Mouse (Mus musculus) ES-Bruce4 (cell line): ENCODE measurements at regions not wholly inside any gene's neighbourhood (a gene's known extent, or its start where the extent isn't known, plus 50 kb on each side); places are given as distances from the start of the nearest gene placed in this dataset.

Experiments used
- CTCF ChIP-seq: IDR thresholded peaks from one replicate; pipeline ENCODE4 v1.8.1; 2011; ENCODE audit warnings: low read depth, low read length
- POLR2A ChIP-seq: IDR thresholded peaks from one replicate; pipeline ENCODE4 v1.8.1; 2011; ENCODE audit warnings: low read length; ENCODE audit not compliant: insufficient read depth

DNA sequence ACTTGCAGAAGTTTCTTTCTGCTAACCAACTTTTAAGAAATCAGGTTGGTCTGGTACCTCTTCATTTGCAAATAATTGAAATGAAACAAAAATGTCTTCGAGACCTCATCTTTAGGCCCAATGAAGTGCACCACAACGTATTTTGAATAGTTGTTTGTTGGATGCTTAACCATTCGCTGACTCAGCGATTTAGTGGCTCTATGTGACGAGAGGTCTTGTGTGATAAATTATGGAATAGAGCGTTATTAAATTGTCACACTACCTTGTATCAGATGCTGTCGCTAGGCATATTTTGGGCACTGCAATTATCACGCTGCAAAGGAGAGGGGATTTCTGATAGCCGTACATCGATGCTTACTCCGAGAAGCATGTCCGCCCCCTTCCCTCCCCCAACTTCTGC is 71.8 kb upstream of the Acpp start:
- TF ChIP-seq CTCF (no peak), POLR2A (no peak)
